Mouse (Mus musculus) midbrain, embryonic 12.5 days (tissue): ENCODE results near the gene Rps17. TPM values are rescaled to one million over a fixed set of nuclear protein-coding genes. Genes with fewer than 3 reads are reported as not detected.

Experiments
- ATAC-seq: fragments of 200-750 bp; cut with Nextera tagmentation; 2 replicates; pipeline ENCODE4 v1.8.0; 2017; ENCODE audit warnings: low read depth, moderate TSS enrichment, moderate library complexity; ENCODE audit not compliant: low FRiP score
- H3K27ac ChIP-seq: fragments of 300-500 bp; sonication (generic); replicated peaks from 2 replicates; pipeline ENCODE4 v1.5.1; 2016; ENCODE audit warnings: mild to moderate bottlenecking
- H3K27me3 ChIP-seq: fragments of 300-500 bp; sonication (generic); 2 replicates; pipeline ENCODE4 v1.6.1; 2016; ENCODE audit warnings: mild to moderate bottlenecking
- H3K36me3 ChIP-seq: fragments of 300-500 bp; sonication (generic); 2 replicates; pipeline ENCODE4 v1.6.1; 2016
- H3K4me1 ChIP-seq: fragments of 300-500 bp; sonication (generic); 2 replicates; pipeline ENCODE4 v1.6.1; 2016
- H3K4me2 ChIP-seq: fragments of 300-500 bp; sonication (generic); replicated peaks from 2 replicates; pipeline ENCODE4 v1.6.1; 2016; ENCODE audit warnings: mild to moderate bottlenecking, moderate library complexity
- H3K4me3 ChIP-seq: fragments of 300-500 bp; sonication (generic); 2 replicates; pipeline ENCODE4 v1.5.1; 2016; ENCODE audit warnings: mild to moderate bottlenecking
- H3K9ac ChIP-seq: fragments of 300-500 bp; sonication (generic); replicated peaks from 2 replicates; pipeline ENCODE4 v1.6.1; 2016; ENCODE audit warnings: mild to moderate bottlenecking, moderate library complexity
- H3K9me3 ChIP-seq: fragments of 300-500 bp; sonication (generic); 2 replicates; pipeline ENCODE4 v1.6.1; 2016; ENCODE audit warnings: mild to moderate bottlenecking
- WGBS: fragments of 180-500 bp; shearing (Covaris S2); methylation state at CpG from one replicate; pipeline ENCODE4 v1.1.7; 2016; 5-methylcytosine and 5-hydroxymethylcytosine counted together
- polyA plus RNA-seq: library from polyadenylated mRNA; unstranded; fragments of >200 nt; fragmentation: Nextera tagmentation; extraction: Ambion mirVana; gene quantifications from 2 replicates; pipeline ENCODE4 v1.2.1, GENCODE M21; 2016

The Rps17 gene
- polyA plus RNA-seq, 1 experiment from 2014 or later = 901 TPM

DNA sequence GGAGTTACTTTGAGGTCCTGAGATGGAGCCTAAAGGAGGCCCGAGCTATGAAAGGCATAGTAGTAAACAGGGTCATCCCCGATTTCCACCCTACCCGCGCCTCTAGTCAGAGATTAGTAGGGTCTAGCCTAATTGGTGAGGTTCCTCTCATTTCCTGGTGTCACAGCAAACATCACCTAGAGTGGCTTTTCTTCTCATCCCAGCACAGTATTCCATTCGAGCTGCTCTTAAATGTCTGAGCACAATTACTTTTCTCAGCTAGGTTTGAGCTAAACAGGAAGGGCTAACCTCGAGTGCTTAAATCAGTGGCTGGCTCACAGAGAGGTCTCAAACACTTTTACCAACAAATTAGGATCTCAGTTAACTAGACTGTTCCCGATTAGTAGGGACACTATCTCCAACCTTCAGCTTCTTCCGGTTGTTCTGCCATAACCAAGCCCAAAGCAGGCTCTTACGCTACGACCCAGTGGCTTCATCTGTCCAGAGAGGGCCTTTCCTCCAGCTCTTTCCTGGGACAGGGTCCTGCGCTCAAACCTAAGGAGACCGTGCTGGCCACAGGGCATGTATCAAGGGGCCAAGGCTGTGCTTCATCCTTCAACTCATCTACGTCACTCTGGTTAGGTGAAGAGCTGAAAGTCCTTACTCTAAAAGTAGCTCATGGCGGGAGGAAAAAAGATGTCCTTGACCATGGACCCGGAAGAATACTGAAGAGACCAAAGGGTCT, 555 bp upstream of the Rps17 start:
- H3K27ac ChIP-seq = peak overlapping the region; percentile 93
- H3K36me3 ChIP-seq = peaks cover 29% of the 10 kb centered on the region
- peaks cover 6% of the 10 kb centered on the region; the same call in 1 of the 2 replicates for H3K27me3 ChIP-seq
- 0 out of 2 replicates have a peak, but pooled peaks have one; percentile 7 for ATAC-seq
- peak overlapping the region; percentile 90 for H3K4me2 ChIP-seq
- 59% methylated on average over 15 of the region's 15 CpGs for WGBS
- peak overlapping the region; percentile 98 for H3K9ac ChIP-seq
- no peaks in the 10 kb centered on the region for H3K9me3 ChIP-seq
- H3K4me1 ChIP-seq = peaks cover 22% of the 10 kb centered on the region
- H3K4me3 ChIP-seq = peak overlapping the region; percentile 96

DNA sequence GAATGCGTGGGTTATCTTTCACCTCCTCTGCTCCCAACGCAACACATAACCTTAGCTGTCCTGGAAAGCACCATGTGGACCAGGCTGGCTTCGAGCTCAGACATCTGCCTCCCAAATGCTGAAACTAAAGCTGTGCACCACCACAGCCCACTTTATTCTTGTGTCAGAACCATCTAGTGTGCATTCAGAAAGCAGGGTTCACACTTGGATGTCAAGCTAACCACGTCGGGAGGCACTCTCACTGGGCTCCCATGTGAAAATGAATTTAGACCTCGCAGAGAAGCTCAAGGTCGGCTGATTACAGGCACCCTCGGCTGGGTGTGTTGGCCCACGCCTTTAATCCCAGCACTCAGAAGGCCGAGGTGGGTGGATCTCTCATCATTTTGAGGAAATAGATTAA, 1.2 kb downstream of the Rps17 start:
- no peak for ATAC-seq
- Histone ChIP-seq H3K36me3 (peaks cover 47% of the 10 kb centered on the region), H3K4me1 (peaks cover 22% of the 10 kb centered on the region), H3K9ac (peak overlapping the region; percentile 98), H3K4me2 (peak overlapping the region; percentile 90), H3K27ac (no peak overlapping the region), H3K9me3 (0 out of 2 replicates have a peak, but pooled peaks cover 2% of the 10 kb centered on the region), H3K27me3 (peaks cover 6% of the 10 kb centered on the region; the same call in 1 of the 2 replicates), H3K4me3 (peak overlapping the region; percentile 96)
- WGBS = 18% methylated on average over 10 of the region's 10 CpGs

DNA sequence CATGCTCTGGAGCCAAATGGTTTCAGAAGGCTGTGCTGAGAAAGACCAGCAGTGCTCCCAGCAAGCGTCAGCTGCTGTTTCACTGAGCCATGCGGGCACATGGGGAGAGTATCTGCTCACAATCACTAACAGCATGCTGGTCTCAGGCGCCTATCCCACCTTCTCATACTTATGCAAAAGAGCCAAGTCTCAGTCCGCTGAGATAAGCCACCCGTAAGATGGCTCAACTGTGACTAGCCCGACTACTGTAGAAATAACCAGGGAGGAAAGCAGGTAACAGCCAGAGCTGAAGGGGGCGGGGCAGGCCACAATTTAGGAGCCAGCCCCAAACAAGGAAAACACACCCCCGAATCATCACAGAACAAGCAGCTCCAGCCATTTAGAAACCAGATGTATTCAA, 1.7 kb downstream of the Rps17 start:
- Histone ChIP-seq H3K9ac (peak overlapping the region; percentile 98), H3K27ac (0 out of 2 replicates have a peak overlapping the region, but pooled peaks have one; percentile 6), H3K9me3 (0 out of 2 replicates have a peak, but pooled peaks cover 2% of the 10 kb centered on the region), H3K4me2 (peak overlapping the region; percentile 90), H3K4me1 (peaks cover 22% of the 10 kb centered on the region), H3K36me3 (peaks cover 52% of the 10 kb centered on the region), H3K27me3 (peaks cover 3% of the 10 kb centered on the region; the same call in 1 of the 2 replicates), H3K4me3 (peak overlapping the region; percentile 96)
- WGBS = 44% methylated on average over 8 of the region's 8 CpGs
- no peak for ATAC-seq

DNA sequence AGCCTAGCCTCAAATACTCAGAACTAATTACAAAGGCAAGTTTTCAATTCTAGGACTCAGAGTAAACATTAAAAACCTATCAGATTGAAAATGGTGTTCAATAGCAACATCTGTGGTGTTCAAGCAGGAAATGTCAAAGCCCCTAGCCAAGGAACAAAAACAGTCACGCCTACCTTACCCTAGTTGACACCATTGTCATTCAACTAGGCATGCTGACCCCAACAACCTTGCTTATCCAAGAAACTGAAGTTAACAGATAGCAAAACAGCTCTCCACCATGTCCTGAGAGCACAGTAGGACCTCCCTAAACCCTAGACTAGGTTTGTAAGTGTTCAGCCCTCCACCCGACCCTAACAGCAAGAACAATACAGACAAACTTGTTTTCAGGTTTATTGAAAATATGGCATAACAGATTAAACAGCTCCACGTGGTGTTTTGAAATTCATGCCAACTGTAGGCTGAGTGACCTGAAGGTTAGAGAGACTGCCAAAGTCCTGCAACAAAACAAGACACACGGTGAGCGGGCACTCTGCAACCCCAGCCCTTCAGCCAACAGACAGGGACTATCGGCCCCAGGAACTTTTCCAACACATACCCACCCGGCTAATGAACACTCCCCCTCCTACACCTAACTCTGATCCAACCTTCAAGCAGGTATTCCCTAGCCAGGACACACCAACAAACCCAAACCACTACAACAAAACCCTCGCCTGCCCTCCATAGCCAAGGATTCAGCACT, 2.5 kb downstream of the Rps17 start:
- peaks cover 22% of the 10 kb centered on the region for H3K4me1 ChIP-seq
- H3K27ac ChIP-seq = no peak overlapping the region
- H3K36me3 ChIP-seq = peaks cover 60% of the 10 kb centered on the region
- peak overlapping the region; percentile 96 for H3K4me3 ChIP-seq
- 74% methylated on average over 8 of the region's 8 CpGs for WGBS
- peak overlapping the region; percentile 98 for H3K9ac ChIP-seq
- no peak for ATAC-seq
- no peaks in the 10 kb centered on the region for H3K27me3 ChIP-seq
- H3K4me2 ChIP-seq = peak overlapping the region; percentile 90
- H3K9me3 ChIP-seq = 0 out of 2 replicates have a peak, but pooled peaks cover 2% of the 10 kb centered on the region

DNA sequence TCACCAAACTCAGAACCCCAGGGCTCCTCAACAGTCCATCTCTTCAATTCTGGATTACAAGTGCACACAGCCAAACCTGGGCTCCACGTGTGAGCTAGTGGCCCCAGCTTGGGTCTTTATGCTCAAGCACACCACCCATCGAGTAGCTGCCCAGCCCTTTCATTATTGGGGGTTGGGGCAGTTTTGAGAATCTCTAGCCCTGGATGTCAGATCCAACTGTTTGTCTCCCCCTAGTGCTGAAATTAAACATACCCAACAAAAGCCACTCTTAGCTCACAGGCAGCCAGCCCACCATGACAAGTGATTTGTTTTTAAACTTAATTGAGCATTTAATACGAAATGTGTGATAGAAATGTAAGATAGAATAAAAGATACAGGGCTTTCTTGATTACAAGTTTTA, 3.5 kb downstream of the Rps17 start:
- H3K9me3 ChIP-seq = 0 out of 2 replicates have a peak, but pooled peaks cover 2% of the 10 kb centered on the region
- H3K27me3 ChIP-seq = no peaks in the 10 kb centered on the region
- H3K4me3 ChIP-seq = no peak overlapping the region
- H3K36me3 ChIP-seq = peaks cover 60% of the 10 kb centered on the region
- H3K4me1 ChIP-seq = peaks cover 22% of the 10 kb centered on the region
- no peak overlapping the region for H3K9ac ChIP-seq
- 47% methylated on average over 3 of the region's 3 CpGs for WGBS
- ATAC-seq = no peak
- H3K27ac ChIP-seq = no peak overlapping the region
- no peak overlapping the region for H3K4me2 ChIP-seq

DNA sequence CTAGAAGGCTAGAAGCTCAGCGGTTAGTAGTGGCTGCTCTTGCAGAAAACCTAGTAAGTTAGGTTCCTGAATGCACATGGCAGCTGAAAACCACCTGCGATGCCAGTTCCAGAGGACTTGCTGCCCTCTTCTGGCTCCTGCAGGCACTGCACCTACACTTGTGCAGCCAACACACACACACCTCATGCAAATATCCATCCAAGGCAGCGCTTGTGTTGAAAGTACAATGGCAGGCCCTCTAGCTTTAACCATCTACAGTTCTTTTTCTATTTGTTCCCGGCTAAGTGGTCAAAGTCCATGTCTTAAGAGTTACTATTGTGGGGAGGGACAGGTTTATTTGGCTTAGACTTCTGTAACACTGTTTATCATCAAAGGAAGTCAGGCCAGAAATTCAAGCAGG, 5.3 kb downstream of the Rps17 start:
- Histone ChIP-seq H3K9me3 (0 out of 2 replicates have a peak, but pooled peaks cover 2% of the 10 kb centered on the region), H3K27me3 (no peaks in the 10 kb centered on the region), H3K36me3 (peaks cover 60% of the 10 kb centered on the region), H3K4me2 (no peak overlapping the region), H3K27ac (no peak overlapping the region), H3K4me3 (no peak overlapping the region), H3K9ac (no peak overlapping the region), H3K4me1 (peaks cover 34% of the 10 kb centered on the region)
- WGBS = 81% methylated on average over 4 of the region's 4 CpGs
- ATAC-seq = no peak

DNA sequence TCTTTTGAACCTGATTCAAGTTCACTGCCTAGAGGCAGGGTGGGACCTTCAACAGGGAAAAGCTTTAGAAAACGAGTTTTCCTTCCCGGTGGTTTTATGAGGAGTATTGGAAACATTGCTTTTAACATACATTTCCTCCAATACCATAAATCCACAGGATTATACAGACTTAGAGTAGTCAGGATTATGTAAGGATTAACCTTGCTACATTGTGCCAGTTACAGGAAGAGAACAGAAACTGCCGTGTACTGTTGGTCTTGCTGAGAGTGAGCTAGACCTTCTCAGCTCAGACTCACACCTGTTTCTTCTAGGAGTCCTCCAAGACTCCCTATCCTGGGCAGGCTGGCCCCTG, 6.6 kb downstream of the Rps17 start:
- Histone ChIP-seq H3K36me3 (peaks cover 56% of the 10 kb centered on the region), H3K9ac (no peak overlapping the region), H3K9me3 (0 out of 2 replicates have a peak, but pooled peaks cover 2% of the 10 kb centered on the region), H3K27ac (no peak overlapping the region), H3K4me2 (no peak overlapping the region), H3K4me1 (peaks cover 27% of the 10 kb centered on the region), H3K4me3 (no peak overlapping the region), H3K27me3 (no peaks in the 10 kb centered on the region)
- 85% methylated on average over 3 of the region's 3 CpGs for WGBS
- no peak for ATAC-seq

- 95% methylated on average over 21 of the region's 21 CpGs for WGBS
- H3K27me3 ChIP-seq = no peaks in the 10 kb centered on the region
- no peak overlapping the region for H3K4me3 ChIP-seq
- ATAC-seq = no peak
- 0 out of 2 replicates have a peak, but pooled peaks cover 2% of the 10 kb centered on the region for H3K9me3 ChIP-seq
- no peak overlapping the region for H3K9ac ChIP-seq
- H3K36me3 ChIP-seq = peaks cover 52% of the 10 kb centered on the region
- H3K4me2 ChIP-seq = no peak overlapping the region
- H3K27ac ChIP-seq = no peak overlapping the region
- peaks cover 22% of the 10 kb centered on the region for H3K4me1 ChIP-seq
Measured at GRCm38 (mm10) chr7:81337785-81338521, 7.1 kb downstream of the Rps17 start.

GRCm38 (mm10) chr7:81336432-81336786, 8.6 kb downstream of the Rps17 start:
- H3K4me2 ChIP-seq = peak overlapping the region; percentile 28; the same call in 1 of the 2 replicates
- H3K4me3 ChIP-seq = no peak overlapping the region
- H3K9me3 ChIP-seq = 0 out of 2 replicates have a peak, but pooled peaks cover 2% of the 10 kb centered on the region
- peak overlapping the region; percentile 82 for H3K27ac ChIP-seq
- H3K9ac ChIP-seq = no peak overlapping the region; the same call in 1 of the 2 replicates
- 34% methylated on average over 8 of the region's 8 CpGs for WGBS
- H3K36me3 ChIP-seq = peaks cover 46% of the 10 kb centered on the region
- ATAC-seq = no peak
- peaks cover 12% of the 10 kb centered on the region for H3K4me1 ChIP-seq
- no peaks in the 10 kb centered on the region for H3K27me3 ChIP-seq

GRCm38 (mm10) chr7:81335705-81336431, 9.2 kb downstream of the Rps17 start:
- Histone ChIP-seq H3K27me3 (no peaks in the 10 kb centered on the region), H3K9ac (peak overlapping the region; percentile 44), H3K27ac (peak overlapping the region; percentile 82), H3K4me1 (peaks cover 13% of the 10 kb centered on the region), H3K36me3 (peaks cover 41% of the 10 kb centered on the region), H3K4me2 (peak overlapping the region; percentile 28), H3K9me3 (0 out of 2 replicates have a peak, but pooled peaks cover 2% of the 10 kb centered on the region), H3K4me3 (no peak overlapping the region)
- 44% methylated on average over 18 of the region's 18 CpGs for WGBS
- no peak for ATAC-seq

- Histone ChIP-seq H3K4me3 (no peak overlapping the region), H3K9ac (no peak overlapping the region), H3K4me2 (no peak overlapping the region), H3K27ac (no peak overlapping the region), H3K36me3 (peaks cover 12% of the 10 kb centered on the region; the same call in 1 of the 2 replicates), H3K4me1 (peaks cover 17% of the 10 kb centered on the region), H3K9me3 (no peaks in the 10 kb centered on the region), H3K27me3 (no peaks in the 10 kb centered on the region)
- 73% methylated on average over 7 of the region's 7 CpGs for WGBS
- ATAC-seq = no peak
Measured at GRCm38 (mm10) chr7:81331851-81332250, 13.2 kb downstream of the Rps17 start.
